Mouse (Mus musculus): ENCODE measurements at regions not wholly inside any gene's neighbourhood (a gene's known extent, or its start where the extent isn't known, plus 50 kb on each side); places are given as distances from the start of the nearest gene placed in this dataset.
"Not testable (repeated sequence)": the region's sequence is repeated elsewhere in the genome, so short reads cannot be mapped to it uniquely, and the experiment has no call there.

- DNase-seq (ENCODE audit: low spot score) = no peak
Observed at GRCm38 (mm10) chr4:23787417-23788204, 708.6 kb upstream of the Mms22l start.

- DNase-seq (ENCODE audit: low spot score) = no peak
Observed at GRCm38 (mm10) chr4:23823516-23823915, 672.7 kb upstream of the Mms22l start.

GRCm38 (mm10) chr4:23826885-23827284, 669.4 kb upstream of the Mms22l start:
- peak; percentile 7 for DNase-seq (ENCODE audit: low spot score)

- DNase-seq (ENCODE audit: low spot score) = peak; percentile 4
Observed at GRCm38 (mm10) chr4:23832385-23833164, 663.7 kb upstream of the Mms22l start.

- no peak for DNase-seq (ENCODE audit: low spot score)
Observed at GRCm38 (mm10) chr4:23843609-23844287, 652.5 kb upstream of the Mms22l start.

GRCm38 (mm10) chr4:23844288-23844971, 651.8 kb upstream of the Mms22l start:
- no peak for DNase-seq (ENCODE audit: low spot score)

- no peak for DNase-seq (ENCODE audit: low spot score)
Observed at GRCm38 (mm10) chr4:23845263-23845662, 651.0 kb upstream of the Mms22l start.

- DNase-seq (ENCODE audit: low spot score) = no peak
Observed at GRCm38 (mm10) chr4:23850640-23851039, 645.6 kb upstream of the Mms22l start.

GRCm38 (mm10) chr4:23862437-23862836, 633.8 kb upstream of the Mms22l start:
- peak; percentile 4 for DNase-seq (ENCODE audit: low spot score)

GRCm38 (mm10) chr4:23880007-23880406, 616.2 kb upstream of the Mms22l start:
- no peak for DNase-seq (ENCODE audit: low spot score)

- no peak for DNase-seq (ENCODE audit: low spot score)
Observed at GRCm38 (mm10) chr4:23913396-23913795, 582.9 kb upstream of the Mms22l start.

- no peak for DNase-seq (ENCODE audit: low spot score)
Observed at GRCm38 (mm10) chr4:23913822-23914221, 582.4 kb upstream of the Mms22l start.

- no peak for DNase-seq (ENCODE audit: low spot score)
Observed at GRCm38 (mm10) chr4:23914423-23914822, 581.8 kb upstream of the Mms22l start.

- no peak for DNase-seq (ENCODE audit: low spot score)
Observed at GRCm38 (mm10) chr4:23921520-23921919, 574.7 kb upstream of the Mms22l start.

- no peak for DNase-seq (ENCODE audit: low spot score)
Observed at GRCm38 (mm10) chr4:23954140-23954539, 542.1 kb upstream of the Mms22l start.

- DNase-seq (ENCODE audit: low spot score) = not testable (repeated sequence)
Observed at GRCm38 (mm10) chr4:23982193-23982592, 514.1 kb upstream of the Mms22l start.

- peak; percentile 3 for DNase-seq (ENCODE audit: low spot score)
Observed at GRCm38 (mm10) chr4:23982790-23983451, 513.3 kb upstream of the Mms22l start.

- DNase-seq (ENCODE audit: low spot score) = no peak
Observed at GRCm38 (mm10) chr4:23983452-23983805, 512.8 kb upstream of the Mms22l start.

GRCm38 (mm10) chr4:23984005-23984404, 512.2 kb upstream of the Mms22l start:
- DNase-seq (ENCODE audit: low spot score) = no peak

- no peak for DNase-seq (ENCODE audit: low spot score)
Observed at GRCm38 (mm10) chr4:23985956-23986355, 510.3 kb upstream of the Mms22l start.

GRCm38 (mm10) chr4:23993823-23994222, 502.4 kb upstream of the Mms22l start:
- DNase-seq (ENCODE audit: low spot score) = no peak

All from layer of hippocampus, adult 11-12 months (tissue).